Mouse (Mus musculus): ENCODE data around the gene Lpin2.

Gene Lpin2

GRCm38 (mm10) chr17:71182211-71182721 is at the start of gene Lpin2:
TSS of gene Lpin2 (plus strand) at chr17:71182560.
- no peak for DNase-seq (ENCODE audit: low spot score)

- DNase-seq (ENCODE audit: low spot score) = no peak
Measured at GRCm38 (mm10) chr17:71132856-71133439, 49.4 kb upstream of the Lpin2 start.

GRCm38 (mm10) chr17:71134441-71134955 is 47.9 kb upstream of the Lpin2 start:
- no peak for DNase-seq (ENCODE audit: low spot score)

- no peak for DNase-seq (ENCODE audit: low spot score)
Measured at GRCm38 (mm10) chr17:71135108-71135507, 47.3 kb upstream of the Lpin2 start.

GRCm38 (mm10) chr17:71135866-71136265 is 46.5 kb upstream of the Lpin2 start:
- no peak for DNase-seq (ENCODE audit: low spot score)

GRCm38 (mm10) chr17:71136384-71137333 is 45.7 kb upstream of the Lpin2 start:
- DNase-seq (ENCODE audit: low spot score) = no peak

- DNase-seq (ENCODE audit: low spot score) = no peak
Measured at GRCm38 (mm10) chr17:71137334-71137721, 45.0 kb upstream of the Lpin2 start.

- no peak for DNase-seq (ENCODE audit: low spot score)
Measured at GRCm38 (mm10) chr17:71142068-71142467, 40.3 kb upstream of the Lpin2 start.

GRCm38 (mm10) chr17:71143155-71143554 is 39.2 kb upstream of the Lpin2 start:
- no peak for DNase-seq (ENCODE audit: low spot score)

GRCm38 (mm10) chr17:71144322-71145116 is 37.8 kb upstream of the Lpin2 start:
- no peak for DNase-seq (ENCODE audit: low spot score)

GRCm38 (mm10) chr17:71145248-71145961 is 37.0 kb upstream of the Lpin2 start:
- DNase-seq (ENCODE audit: low spot score) = no peak

GRCm38 (mm10) chr17:71153356-71153755 is 29.0 kb upstream of the Lpin2 start:
- no peak for DNase-seq (ENCODE audit: low spot score)

- DNase-seq (ENCODE audit: low spot score) = no peak
Measured at GRCm38 (mm10) chr17:71155271-71155670, 27.1 kb upstream of the Lpin2 start.

GRCm38 (mm10) chr17:71159152-71159567 is 23.2 kb upstream of the Lpin2 start:
- DNase-seq (ENCODE audit: low spot score) = peak; percentile 78

- DNase-seq (ENCODE audit: low spot score) = no peak
Measured at GRCm38 (mm10) chr17:71159720-71160119, 22.6 kb upstream of the Lpin2 start.

GRCm38 (mm10) chr17:71160244-71160995 is 21.9 kb upstream of the Lpin2 start:
- DNase-seq (ENCODE audit: low spot score) = no peak

GRCm38 (mm10) chr17:71164991-71165390 is 17.4 kb upstream of the Lpin2 start:
- DNase-seq (ENCODE audit: low spot score) = no peak

GRCm38 (mm10) chr17:71168205-71168815 is 14.1 kb upstream of the Lpin2 start:
- no peak for DNase-seq (ENCODE audit: low spot score)

- DNase-seq (ENCODE audit: low spot score) = no peak
Measured at GRCm38 (mm10) chr17:71168846-71169245, 13.5 kb upstream of the Lpin2 start.

GRCm38 (mm10) chr17:71169639-71170038 is 12.7 kb upstream of the Lpin2 start:
- DNase-seq (ENCODE audit: low spot score) = no peak
